Mouse (Mus musculus) brown adipose tissue, adult 24 weeks (tissue): ENCODE data around the gene Gm17490. TPM values are rescaled to one million over a fixed set of nuclear protein-coding genes. Genes with fewer than 3 reads are reported as not detected.
A peak's percentile ranks its signal among the peaks of the same experiment; 100 is the strongest.

Source experiments
- H3K27ac ChIP-seq: fragments of 200-500 bp; replicated peaks from 2 replicates; pipeline ENCODE4 v1.5.1; 2012; ENCODE audit warnings: low read depth, mild to moderate bottlenecking, low read length
- H3K4me1 ChIP-seq: fragments of 200-500 bp; 2 replicates; pipeline ENCODE4 v1.6.1; 2012; ENCODE audit warnings: low read length, mixed read lengths; ENCODE audit not compliant: control insufficient read depth, insufficient read depth, insufficient read length
- H3K4me3 ChIP-seq: fragments of 200-500 bp; 2 replicates; pipeline ENCODE4 v1.5.1; 2012; ENCODE audit warnings: low read depth, mild to moderate bottlenecking, low read length, moderate library complexity; ENCODE audit not compliant: insufficient read depth
- polyA plus RNA-seq: library from polyadenylated mRNA; stranded (reverse); fragments of >200 nt; gene quantifications from 2 replicates; pipeline ENCODE4 v1.2.4, GENCODE M21; 2012; ENCODE audit not compliant: missing spikeins, insufficient read depth, insufficient read length

Gm17490 gene
- polyA plus RNA-seq, 1 experiment: not detected

DNA sequence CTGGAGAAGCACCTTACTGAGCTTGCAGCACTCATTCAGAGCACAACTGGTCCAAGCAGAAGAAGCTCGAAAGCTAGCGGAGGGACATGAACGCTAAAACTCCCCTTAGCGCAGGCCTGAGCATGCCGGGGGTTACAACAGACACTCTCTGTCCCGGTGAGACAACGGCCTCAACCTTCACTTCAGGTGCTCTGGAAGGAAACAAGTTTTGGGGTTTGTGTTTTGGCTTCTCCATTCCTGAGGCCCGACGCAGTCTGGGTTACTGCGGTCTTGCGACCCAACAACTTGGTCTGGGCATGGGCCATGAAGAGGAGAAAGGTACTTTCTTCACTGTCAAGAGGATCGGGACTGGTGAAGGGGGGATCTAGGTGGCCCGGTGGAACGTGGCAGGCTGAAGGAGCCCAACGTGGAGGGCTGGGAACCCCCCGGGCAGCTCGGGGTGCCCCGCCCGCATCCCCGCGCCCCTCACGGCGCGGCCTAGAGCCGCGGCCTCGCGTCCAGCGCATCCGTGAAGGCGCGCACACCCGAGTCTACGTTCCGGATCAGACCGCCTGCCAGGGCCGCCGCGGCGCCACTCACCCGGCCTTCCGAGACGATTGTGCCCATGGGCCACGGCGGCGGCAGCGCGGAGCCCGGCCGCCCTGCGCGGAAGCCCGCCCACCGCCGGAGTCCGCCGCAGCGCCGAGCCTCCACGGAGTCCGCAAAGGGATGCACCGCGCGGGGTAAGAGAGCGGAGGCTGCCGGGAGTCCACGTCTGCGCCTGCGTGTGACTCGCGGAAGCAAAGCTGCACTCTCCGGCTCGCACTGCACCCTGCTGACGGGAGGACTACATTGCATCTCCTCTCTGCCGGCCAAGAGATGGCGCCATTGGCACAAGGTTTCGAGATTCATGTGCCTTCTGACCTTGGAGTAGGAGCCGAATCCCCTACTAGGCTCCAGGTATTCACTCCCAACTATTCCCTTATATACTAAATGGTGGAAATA is 23.3 kb downstream of the Gm17490 start:
- Histone ChIP-seq H3K27ac (peak overlapping the region; percentile 36), H3K4me1 (peaks cover 7% of the 10 kb centered on the region; the same call in 1 of the 2 replicates), H3K4me3 (peak overlapping the region; percentile 83)

DNA sequence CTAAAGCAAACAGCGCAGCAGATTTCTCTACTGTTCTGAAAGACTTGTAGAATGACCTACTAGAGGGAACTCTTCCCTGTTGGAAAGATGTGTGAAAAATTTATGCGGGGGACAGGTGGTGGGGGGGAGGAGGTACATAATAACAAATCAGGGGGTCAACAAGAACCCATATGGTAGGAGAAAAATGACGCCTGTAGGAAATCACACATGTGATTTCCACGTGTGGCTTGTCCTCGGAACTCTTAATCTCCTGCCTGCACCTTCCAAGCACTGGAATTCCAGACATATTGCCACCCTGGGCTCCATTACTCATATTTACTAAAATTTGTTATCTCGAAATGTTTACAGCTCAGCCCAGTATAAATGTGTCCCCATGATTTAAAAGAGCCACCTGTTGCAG is 24.3 kb downstream of the Gm17490 start:
- H3K4me1 ChIP-seq: peaks cover 7% of the 10 kb centered on the region; the same call in 1 of the 2 replicates
- peak overlapping the region; percentile 83 for H3K4me3 ChIP-seq
- H3K27ac ChIP-seq: no peak overlapping the region

DNA sequence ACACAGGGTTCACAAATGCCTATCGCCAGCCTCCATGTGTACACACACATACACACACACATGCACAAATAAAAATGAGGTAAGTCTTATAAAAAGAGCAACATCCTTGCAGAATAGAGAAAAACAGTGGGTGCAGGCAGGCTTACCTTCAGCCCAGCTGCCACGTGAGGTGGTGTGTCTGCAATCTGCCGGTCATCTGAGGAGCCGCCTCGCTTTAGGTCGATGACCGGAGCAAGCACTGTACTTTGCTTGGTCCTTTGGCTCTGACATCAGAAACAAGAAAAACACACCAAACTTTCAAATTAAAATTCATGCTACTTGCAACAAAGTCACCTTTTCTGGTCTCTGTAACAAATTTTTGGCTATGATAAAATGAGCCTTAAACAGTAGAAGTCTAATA is 28.2 kb downstream of the Gm17490 start:
- H3K27ac ChIP-seq: no peak overlapping the region
- peaks cover 7% of the 10 kb centered on the region; the same call in 1 of the 2 replicates for H3K4me1 ChIP-seq
- no peak overlapping the region for H3K4me3 ChIP-seq

GRCm38 (mm10) chr2:11596690-11597089 is 29.4 kb downstream of the Gm17490 start:
- Histone ChIP-seq H3K4me3 (no peak overlapping the region), H3K4me1 (peaks cover under 1% of the 10 kb centered on the region; the same call in 1 of the 2 replicates), H3K27ac (no peak overlapping the region)

- no peak overlapping the region for H3K4me3 ChIP-seq
- no peaks in the 10 kb centered on the region; the same call in 1 of the 2 replicates for H3K4me1 ChIP-seq
- no peak overlapping the region for H3K27ac ChIP-seq
Observed at GRCm38 (mm10) chr2:11587996-11588395, 38.1 kb downstream of the Gm17490 start.

DNA sequence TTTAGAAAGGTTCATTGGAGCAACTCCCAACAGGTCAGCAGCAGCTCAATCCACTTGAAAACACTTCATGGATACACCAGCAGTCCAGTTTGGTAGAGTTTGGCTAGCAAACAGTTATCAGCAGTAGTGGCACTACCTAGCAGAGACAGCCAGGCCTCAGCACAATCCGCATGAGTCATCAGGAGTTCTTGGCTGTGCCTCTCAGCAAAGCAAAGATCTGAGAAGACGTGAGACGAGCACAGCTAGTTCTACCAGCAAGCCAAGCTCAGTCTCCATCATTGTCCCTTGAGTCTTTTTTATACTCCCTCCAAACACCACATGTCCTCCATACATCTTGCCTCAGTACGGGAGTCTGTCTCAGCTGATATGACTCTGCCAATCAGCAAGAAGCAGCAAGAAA is 46.7 kb downstream of the Gm17490 start:
- Histone ChIP-seq H3K4me3 (no peak overlapping the region), H3K27ac (no peak overlapping the region), H3K4me1 (no peaks in the 10 kb centered on the region)

DNA sequence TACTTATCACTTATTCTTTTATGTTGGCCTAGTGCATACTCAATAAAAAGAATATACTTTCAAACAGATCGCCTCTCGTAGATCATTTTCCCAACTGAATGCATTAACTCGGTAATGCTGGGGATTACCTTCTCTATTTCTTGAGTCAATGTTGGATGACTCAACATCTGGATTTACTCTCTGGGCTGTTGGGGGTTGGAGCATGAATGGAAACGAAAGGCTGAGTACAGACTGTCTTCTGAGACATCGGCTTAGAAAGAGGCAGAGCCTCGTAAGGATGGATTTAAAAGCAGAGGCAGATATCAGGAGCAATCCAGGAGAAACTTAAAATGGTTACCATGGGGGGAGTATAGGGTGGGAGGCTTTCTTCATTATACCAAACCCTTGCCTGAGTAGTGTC is 47.9 kb downstream of the Gm17490 start:
- Histone ChIP-seq H3K27ac (no peak overlapping the region), H3K4me1 (no peaks in the 10 kb centered on the region), H3K4me3 (no peak overlapping the region)

Other genes with a start within 250 kb of the Gm17490 start
- 190 and 226 TPM in 2 replicates for gene Pfkfb3, start 72.2 kb downstream of the Gm17490 start, polyA plus RNA-seq
- gene Rbm17, start 22.1 kb downstream of the Gm17490 start, polyA plus RNA-seq: 45.1 and 48.5 TPM in 2 replicates
- gene Il2ra, start 16.5 kb upstream of the Gm17490 start, polyA plus RNA-seq: 0.32 and 2.0 TPM in 2 replicates
- 44.9 and 47.0 TPM in 2 replicates for gene Il15ra, start 79.0 kb upstream of the Gm17490 start, polyA plus RNA-seq
- gene Fbh1, start 151.3 kb upstream of the Gm17490 start, polyA plus RNA-seq: 95.7 and 101 TPM in 2 replicates
- gene Ankrd16, start 151.6 kb upstream of the Gm17490 start, polyA plus RNA-seq: 9.5 and 14.0 TPM in 2 replicates